Mouse (Mus musculus): ENCODE results near the gene Syngr3. TPM values are rescaled to one million over a fixed set of nuclear protein-coding genes. Genes with fewer than 3 reads are reported as not detected.

The Syngr3 gene
- total RNA-seq, 2 experiments from 2014 or later = not detected

DNA sequence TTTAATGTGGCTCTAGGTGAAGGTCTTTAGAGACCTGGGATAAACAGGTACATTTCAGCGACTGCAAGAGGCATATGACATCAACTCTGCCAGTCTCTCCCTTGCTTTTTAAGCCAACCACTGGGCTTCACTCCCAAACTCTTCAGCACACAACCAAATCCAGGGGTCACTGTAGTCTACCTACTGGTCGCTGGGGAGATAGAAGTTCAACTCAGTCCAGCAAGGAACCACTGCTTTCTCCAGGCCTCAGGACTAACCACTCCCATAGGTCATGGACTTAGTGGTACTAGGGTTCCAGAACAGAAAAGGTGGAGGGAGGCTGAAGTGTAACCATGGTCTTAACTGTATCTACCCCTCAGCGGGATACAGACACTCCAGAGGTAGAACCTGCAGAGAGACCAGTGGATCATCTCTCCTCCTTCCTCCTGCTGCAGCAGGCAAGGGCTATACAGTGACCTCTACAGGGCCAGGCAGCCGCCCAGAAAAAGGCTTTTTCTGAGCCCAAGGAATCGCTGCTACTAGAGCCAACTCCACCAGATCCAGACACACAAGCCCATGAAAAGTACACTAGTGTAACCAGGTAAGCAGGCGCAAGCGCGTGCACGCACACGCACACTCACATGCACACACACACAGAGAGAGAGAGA lies 40.9 kb downstream of the Syngr3 start:
- ATAC-seq (replicated peaks; ENCODE audit: poor library complexity, severe bottlenecking) = no peak

DNA sequence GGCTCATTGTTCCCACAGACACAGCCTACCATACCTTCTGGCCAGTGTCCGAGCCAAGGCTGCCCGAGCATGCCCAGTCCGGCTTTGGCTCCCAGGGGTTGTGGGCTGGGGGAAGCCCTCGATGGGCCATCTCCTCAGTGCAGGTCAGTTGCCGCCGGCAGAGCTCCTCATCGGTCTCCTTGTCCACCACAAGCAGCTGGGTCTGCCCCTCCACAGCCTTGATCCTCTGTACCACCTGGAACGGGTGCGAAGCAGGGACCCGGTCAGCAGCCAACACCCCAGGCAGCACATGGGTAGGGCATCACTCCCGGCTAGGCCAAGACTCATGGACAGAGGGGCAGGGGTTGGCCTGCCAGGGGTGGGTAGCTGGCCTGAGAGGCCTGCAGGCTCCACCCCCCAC lies 42.3 kb downstream of the Syngr3 start:
- ATAC-seq (replicated peaks; ENCODE audit: poor library complexity, severe bottlenecking) = no peak

DNA sequence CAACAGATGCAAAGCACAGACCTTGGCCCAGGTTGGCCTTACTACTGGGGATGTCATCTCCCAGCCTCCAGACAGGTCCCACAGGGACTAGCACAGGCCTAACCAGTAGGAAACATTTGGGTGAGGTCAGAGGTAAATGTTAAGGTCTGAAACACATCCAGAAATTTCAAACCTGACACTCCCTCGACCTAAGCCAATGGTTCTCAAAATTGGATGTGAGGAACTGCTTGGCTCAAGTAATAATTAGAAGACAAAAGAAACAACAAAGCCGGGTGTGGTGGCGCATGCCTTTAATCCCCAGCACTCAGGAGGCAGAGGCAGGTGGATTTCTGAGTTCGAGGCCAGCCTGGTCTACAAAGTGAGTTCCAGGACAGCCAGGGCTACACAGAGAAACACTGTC lies 43.4 kb downstream of the Syngr3 start:
- ATAC-seq (replicated peaks; ENCODE audit: poor library complexity, severe bottlenecking) = no peak

DNA sequence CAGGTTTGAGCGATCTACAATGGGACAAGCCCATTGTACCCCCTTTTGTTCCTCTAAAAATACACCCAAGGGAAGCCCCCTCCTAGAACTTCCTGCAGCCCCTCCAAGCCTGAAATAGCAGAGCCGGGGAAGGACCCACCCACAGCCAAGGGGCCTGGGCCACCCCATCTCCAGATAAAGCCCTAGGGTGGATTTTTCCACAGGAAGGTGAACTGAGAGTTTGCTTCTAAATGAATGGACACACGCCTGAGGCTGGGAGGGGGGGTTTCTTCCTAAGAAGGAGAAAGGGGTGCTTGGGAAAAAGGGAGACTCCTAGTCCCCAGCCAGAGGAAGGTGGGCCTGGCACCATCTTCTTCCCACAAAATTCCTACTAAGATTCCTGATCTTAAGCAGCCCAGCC lies 43.8 kb downstream of the Syngr3 start:
- ATAC-seq (replicated peaks; ENCODE audit: poor library complexity, severe bottlenecking) = no peak

DNA sequence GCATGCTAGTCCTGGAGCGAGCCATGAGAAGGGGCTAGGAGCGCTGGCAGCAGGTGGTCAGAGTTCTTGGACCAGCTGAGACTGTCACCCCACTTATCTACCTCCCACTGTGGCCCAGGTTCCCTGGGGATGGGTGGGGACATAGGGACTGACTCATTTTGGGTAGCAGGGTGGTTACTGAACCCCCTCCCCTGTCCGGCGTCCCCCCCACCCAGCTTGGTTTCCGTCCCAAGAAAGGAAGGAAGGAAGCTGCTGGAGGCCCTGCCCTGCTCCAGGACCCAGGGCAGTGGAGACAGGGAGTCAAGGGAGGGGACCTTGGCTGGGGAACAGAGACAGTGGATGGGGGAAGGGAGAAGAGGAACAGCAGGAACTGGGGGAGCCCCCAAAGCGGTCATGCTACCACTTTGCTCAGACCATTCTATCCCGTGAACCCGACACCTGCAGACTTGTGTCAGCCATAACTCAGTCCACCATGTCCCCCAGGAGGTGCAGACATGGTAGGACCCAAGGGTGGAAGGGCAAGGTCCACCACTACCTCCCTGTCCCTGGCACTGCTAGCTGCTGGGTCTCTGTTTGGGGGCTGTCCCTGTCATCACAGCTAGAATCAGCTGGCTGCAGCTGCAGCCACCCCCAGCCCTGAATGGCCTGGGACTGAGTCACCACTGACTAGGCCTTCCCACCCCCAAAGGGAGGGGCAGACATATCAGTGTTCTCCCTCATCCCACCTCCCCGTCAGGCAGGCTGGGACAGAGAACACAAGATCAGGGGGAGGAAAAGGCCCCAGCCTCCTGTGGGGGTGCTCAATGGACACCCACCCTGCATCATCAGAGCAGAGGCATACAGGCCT lies 44.7 kb downstream of the Syngr3 start:
- ATAC-seq (replicated peaks; ENCODE audit: poor library complexity, severe bottlenecking) = no peak

DNA sequence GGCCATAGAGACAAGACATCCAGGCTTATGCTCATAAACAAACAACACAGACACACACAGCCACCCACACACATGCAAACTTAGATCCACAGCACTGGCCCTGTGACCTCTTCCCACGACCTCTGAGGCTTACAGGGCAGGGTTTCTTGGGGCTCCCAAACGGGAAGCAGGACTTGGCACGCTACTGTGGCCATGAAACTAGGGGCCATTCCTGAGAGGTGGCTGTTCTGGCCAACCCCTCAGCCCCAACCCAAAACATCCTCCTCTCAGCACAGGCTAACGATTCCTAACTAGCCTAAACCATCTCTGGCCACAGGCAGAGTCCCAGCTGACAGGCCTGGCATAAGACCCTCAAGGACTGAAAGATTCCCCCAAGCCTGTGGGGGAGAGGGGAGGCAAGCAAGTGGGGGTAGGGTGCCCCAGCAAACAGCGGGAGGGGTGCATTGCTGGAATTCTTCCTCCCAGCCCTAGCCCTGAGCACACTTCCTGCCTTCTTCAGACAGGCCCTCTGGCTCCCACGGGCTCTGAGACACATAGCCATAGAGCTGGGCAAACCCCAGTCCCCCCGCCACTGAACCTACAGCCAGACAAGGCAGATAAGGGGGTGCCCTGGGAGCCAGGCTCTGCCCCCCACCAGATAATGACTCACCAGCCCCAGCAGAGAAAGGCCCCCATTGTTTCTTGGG lies 45.6 kb downstream of the Syngr3 start:
- no peak for ATAC-seq (replicated peaks; ENCODE audit: poor library complexity, severe bottlenecking)

DNA sequence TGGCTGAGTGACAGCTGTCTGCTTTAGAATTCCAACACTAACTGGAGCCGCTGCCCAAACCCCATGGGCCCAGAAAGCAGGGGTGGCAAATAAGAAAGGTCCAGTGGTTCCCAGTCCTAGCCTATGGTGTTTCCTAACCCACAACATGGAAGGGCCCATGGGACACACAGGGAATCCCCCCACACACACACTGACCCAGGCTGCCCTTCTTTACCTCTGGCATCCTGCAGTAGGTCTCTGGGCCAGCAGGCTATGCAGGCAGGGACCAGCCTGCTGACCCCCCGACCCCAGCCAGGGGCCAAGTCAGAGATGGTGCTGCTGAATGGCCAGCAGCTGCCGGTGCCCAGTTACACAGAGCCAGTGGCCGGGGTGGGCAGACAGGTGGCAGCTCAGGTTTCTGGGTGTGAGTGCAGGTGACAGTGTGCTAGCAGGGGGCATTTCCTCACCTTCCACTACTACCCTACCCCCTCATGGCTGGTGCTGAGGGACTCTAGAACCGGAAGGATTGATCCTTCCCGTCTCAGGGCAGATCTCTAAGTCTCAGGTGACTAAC lies 46.9 kb downstream of the Syngr3 start:
- ATAC-seq (replicated peaks; ENCODE audit: poor library complexity, severe bottlenecking) = no peak

DNA sequence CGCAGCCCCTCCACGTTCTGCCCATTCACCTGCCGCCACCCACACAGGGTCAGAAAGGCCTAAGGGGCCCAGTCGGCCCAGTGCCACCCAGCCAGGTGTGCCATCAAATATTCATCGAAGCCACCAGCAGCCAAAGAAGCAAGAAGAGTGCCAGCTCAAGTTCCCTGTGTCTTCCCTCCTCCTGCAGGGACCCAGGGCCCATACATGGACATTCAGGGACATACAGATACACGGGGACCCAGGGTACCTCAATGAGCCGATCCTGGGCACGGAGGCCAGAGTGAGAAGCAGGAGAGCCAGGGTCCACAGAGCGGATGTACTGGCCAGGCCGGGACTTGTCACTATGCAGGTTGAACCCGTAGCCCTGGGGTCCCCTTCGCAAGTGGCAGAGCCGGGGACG lies 47.8 kb downstream of the Syngr3 start:
- ATAC-seq (replicated peaks; ENCODE audit: poor library complexity, severe bottlenecking) = no peak

DNA sequence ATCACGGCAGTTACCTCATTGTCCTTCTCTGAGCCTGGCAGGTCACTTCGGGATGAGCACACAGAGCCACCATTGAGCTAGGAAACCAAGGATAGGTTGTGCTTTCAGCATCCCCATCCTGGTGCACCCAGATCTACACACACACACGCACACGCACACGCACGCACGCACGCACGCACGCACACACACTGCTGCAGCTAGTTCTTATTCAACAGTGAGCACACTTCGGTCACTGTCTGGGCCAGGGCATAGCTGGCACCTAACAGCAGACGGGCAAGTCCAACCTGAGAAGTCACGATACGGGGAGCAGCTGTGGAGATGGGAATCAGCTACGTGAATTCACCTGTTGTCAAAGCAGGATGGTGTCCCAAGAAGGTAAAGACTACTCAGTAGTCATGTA lies 49.2 kb downstream of the Syngr3 start:
- ATAC-seq (replicated peaks; ENCODE audit: poor library complexity, severe bottlenecking) = no peak

DNA sequence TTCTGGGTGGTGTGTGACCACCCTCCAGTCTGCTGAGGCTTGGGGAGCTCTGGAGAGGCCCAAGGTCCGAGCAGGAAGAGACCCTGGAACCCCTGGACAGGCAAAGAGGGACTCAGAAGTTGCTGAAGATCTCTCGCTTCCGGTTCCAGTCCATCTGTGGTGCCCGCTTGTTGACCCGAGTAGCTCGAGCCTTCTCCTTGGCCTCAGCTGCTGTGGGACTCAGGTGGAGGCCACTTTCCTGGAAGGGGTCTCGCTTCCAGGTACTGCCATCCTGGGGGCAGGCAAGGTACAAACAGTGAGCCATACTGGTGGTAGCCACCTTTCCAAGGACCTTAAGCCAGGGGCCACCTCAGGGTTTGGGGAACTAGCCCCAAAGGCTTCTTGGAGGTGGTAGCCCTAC lies 49.6 kb downstream of the Syngr3 start:
- no peak for ATAC-seq (replicated peaks; ENCODE audit: poor library complexity, severe bottlenecking)

DNA sequence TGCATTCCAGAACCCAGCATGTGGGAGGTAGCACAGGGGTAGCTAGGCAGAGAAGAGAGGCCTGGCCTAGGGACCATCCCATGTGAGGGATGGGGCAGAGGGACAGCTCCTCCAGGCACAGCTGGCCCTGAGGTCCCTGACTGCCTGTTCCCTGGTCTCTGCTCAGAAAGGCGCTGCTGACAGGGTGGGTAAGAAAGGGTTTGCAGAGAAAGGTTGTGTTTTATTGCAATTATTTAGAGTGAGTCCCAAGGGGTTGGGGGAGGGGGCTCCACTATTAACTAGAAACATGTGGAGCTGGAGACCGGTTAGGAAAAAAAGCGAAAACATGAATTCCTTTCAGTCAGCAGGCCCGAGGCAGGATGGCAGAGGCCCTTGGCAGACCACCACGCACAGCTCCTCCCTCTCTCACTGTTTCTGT lies 50.2 kb downstream of the Syngr3 start:
- no peak for ATAC-seq (replicated peaks; ENCODE audit: poor library complexity, severe bottlenecking)

DNA sequence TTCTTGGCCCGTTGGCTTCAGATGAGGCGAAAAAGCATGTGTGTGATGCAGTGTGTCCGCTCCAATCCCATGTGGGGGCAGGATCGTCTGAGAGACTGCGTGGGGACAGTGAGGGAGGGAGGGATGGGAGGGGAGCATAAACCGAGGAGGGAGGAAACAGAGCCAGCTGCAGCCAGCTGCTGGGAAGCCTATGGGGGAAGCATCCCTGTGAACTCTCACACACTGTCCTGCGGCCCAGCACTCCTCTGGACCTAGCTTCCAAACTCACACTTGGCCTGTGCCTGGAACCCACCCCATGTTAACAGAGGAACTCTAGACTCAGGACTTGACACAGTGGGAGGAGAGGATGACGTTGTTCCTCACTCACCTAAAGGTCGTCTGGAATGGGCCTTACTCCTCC lies 50.9 kb downstream of the Syngr3 start:
- ATAC-seq (replicated peaks; ENCODE audit: poor library complexity, severe bottlenecking) = no peak

DNA sequence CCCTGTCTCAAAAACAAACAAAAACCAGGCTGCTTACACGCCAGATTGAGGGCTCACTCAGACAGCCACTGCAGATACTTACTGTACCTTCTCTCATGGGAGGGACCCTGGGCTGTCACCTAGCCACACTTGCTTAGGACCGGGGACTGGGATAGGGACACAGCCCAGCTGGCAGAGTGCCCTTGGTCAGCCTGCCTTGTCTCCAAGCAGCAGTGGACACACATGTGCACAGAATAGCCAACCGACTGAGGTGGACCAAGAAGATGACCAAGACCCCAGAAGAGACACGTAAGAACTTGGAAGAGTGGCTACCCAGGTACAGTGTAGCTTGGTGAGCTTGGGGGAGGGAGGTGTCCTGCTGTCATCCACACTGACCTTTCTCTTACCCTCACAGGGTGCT lies 51.5 kb downstream of the Syngr3 start:
- no peak for ATAC-seq (replicated peaks; ENCODE audit: poor library complexity, severe bottlenecking)

DNA sequence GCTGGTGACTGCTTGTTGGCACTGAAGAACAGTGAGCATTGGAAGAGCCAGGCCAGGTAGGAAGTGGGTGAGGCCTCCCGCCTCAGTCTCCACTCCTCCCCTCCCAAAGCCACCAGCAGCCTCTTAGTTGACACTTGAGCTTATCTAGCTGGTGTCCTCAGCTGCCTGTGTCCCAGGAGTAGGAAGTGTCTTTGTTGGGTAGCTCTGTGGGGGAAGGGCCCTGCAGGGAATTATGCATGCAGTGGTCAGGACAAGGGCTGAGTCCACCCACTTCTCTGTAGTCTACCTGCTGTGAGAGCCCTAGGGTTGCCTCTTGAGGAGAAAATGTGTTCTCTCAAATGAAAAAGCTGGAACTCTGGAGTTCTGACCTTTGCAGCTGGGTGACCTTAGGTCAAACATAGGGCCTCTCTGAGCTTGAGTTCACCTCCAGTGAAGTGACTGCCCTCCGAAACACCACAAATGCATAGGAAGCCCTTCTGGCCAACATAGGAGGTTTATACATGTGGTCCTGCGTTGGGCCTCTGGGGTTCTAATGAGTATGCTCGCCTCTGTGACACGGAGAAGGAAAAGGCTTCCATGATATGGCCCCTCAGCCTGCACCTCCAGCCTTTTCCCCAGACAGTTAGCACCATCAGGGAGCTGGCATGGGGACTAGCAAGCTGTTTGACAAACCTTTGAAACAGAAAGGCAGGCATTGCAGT lies 52.8 kb downstream of the Syngr3 start:
- ATAC-seq (replicated peaks; ENCODE audit: poor library complexity, severe bottlenecking) = no peak

DNA sequence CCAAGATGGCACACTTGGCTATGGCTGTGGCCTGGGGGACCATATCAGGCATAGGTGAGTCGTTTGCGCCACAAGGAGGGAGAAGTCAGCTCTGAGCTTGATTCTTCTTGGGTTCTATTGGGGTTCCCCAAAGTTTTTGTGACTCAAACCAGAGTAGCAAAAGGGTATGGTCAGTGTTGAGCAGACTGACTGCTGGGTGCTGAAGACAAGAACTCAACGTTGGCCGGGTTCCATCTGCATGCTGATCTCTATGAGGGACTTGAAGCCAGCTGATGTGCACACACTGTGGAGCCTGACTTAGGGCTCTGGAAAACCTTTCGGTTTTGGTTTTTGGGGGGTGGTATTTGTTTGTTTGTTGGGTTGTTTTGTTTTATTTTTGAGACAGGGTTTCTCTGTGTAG lies 54.1 kb downstream of the Syngr3 start:
- ATAC-seq (replicated peaks; ENCODE audit: poor library complexity, severe bottlenecking) = no peak

Other genes with a start within 250 kb of the Syngr3 start
Only the 30 nearest of the 33 such genes appear.
- 22.9 and 25.4 TPM in 2 replicates for gene Pgp, start 219.6 kb downstream of the Syngr3 start, total RNA-seq (2014; fragmentation: Nextera tagmentation)
- gene Pgp, start 219.6 kb downstream of the Syngr3 start, total RNA-seq (2017) = 11.6 and 15.2 TPM in 2 replicates
- gene Bricd5, start 216.1 kb downstream of the Syngr3 start, total RNA-seq (2014; fragmentation: Nextera tagmentation) = 2.2 TPM in 1 of 2 replicates, not detected in the other
- 0.22 TPM in 1 of 2 replicates, not detected in the other for gene Bricd5, start 216.1 kb downstream of the Syngr3 start, total RNA-seq (2017)
- gene Mlst8, start 210.9 kb downstream of the Syngr3 start, total RNA-seq (2014; fragmentation: Nextera tagmentation) = 21.2 and 21.6 TPM in 2 replicates
- 21.8 and 27.8 TPM in 2 replicates for gene Mlst8, start 210.9 kb downstream of the Syngr3 start, total RNA-seq (2017)
- not detected in 2 replicates for gene Caskin1, start 201.4 kb downstream of the Syngr3 start, total RNA-seq (2014; fragmentation: Nextera tagmentation)
- gene Caskin1, start 201.4 kb downstream of the Syngr3 start, total RNA-seq (2017) = not detected in 2 replicates
- 83.9 and 102 TPM in 2 replicates for gene Traf7, start 162.0 kb downstream of the Syngr3 start, total RNA-seq (2014; fragmentation: Nextera tagmentation)
- 61.5 and 104 TPM in 2 replicates for gene Traf7, start 162.0 kb downstream of the Syngr3 start, total RNA-seq (2017)
- gene Rab26, start 155.7 kb downstream of the Syngr3 start, total RNA-seq (2014; fragmentation: Nextera tagmentation) = 0.77 TPM in 1 of 2 replicates, not detected in the other
- 1.1 TPM in 1 of 2 replicates, not detected in the other for gene Rab26, start 155.7 kb downstream of the Syngr3 start, total RNA-seq (2017)
- 18.9 and 19.0 TPM in 2 replicates for gene Pkd1, start 140.1 kb downstream of the Syngr3 start, total RNA-seq (2014; fragmentation: Nextera tagmentation)
- 5.9 and 9.1 TPM in 2 replicates for gene Pkd1, start 140.1 kb downstream of the Syngr3 start, total RNA-seq (2017)
- 61.9 and 83.7 TPM in 2 replicates for gene Tsc2, start 57.3 kb downstream of the Syngr3 start, total RNA-seq (2014; fragmentation: Nextera tagmentation)
- 25.1 and 41.3 TPM in 2 replicates for gene Tsc2, start 57.3 kb downstream of the Syngr3 start, total RNA-seq (2017)
- 7.1 and 15.7 TPM in 2 replicates for gene Nthl1, start 57.3 kb downstream of the Syngr3 start, total RNA-seq (2014; fragmentation: Nextera tagmentation)
- 11.8 and 13.7 TPM in 2 replicates for gene Nthl1, start 57.3 kb downstream of the Syngr3 start, total RNA-seq (2017)
- gene Slc9a3r2, start 39.6 kb downstream of the Syngr3 start, total RNA-seq (2014; fragmentation: Nextera tagmentation) = 0.45 and 1.0 TPM in 2 replicates
- 1.8 and 3.0 TPM in 2 replicates for gene Slc9a3r2, start 39.6 kb downstream of the Syngr3 start, total RNA-seq (2017)
- gene Npw, start 31.5 kb downstream of the Syngr3 start, total RNA-seq (2014; fragmentation: Nextera tagmentation) = not detected in 2 replicates
- gene Npw, start 31.5 kb downstream of the Syngr3 start, total RNA-seq (2017) = 0.82 TPM in 1 of 2 replicates, not detected in the other
- gene Zfp598, start 20.3 kb downstream of the Syngr3 start, total RNA-seq (2014; fragmentation: Nextera tagmentation) = 18.2 and 40.4 TPM in 2 replicates
- 16.1 and 17.8 TPM in 2 replicates for gene Zfp598, start 20.3 kb downstream of the Syngr3 start, total RNA-seq (2017)
- gene Gfer, start 6.2 kb upstream of the Syngr3 start, total RNA-seq (2014; fragmentation: Nextera tagmentation) = 28.9 and 33.2 TPM in 2 replicates
- 45.1 and 64.0 TPM in 2 replicates for gene Gfer, start 6.2 kb upstream of the Syngr3 start, total RNA-seq (2017)
- gene Noxo1, start 6.3 kb upstream of the Syngr3 start, total RNA-seq (2014; fragmentation: Nextera tagmentation) = 1.4 TPM in 1 of 2 replicates, not detected in the other
- 0.60 and 2.1 TPM in 2 replicates for gene Noxo1, start 6.3 kb upstream of the Syngr3 start, total RNA-seq (2017)
- gene Tbl3, start 17.7 kb upstream of the Syngr3 start, total RNA-seq (2014; fragmentation: Nextera tagmentation) = 39.5 and 44.5 TPM in 2 replicates
- 44.1 and 54.9 TPM in 2 replicates for gene Tbl3, start 17.7 kb upstream of the Syngr3 start, total RNA-seq (2017)
- 1.2 TPM in 1 of 2 replicates, not detected in the other for gene Rnf151, start 28.1 kb upstream of the Syngr3 start, total RNA-seq (2014; fragmentation: Nextera tagmentation)
- gene Rnf151, start 28.1 kb upstream of the Syngr3 start, total RNA-seq (2017) = not detected in 2 replicates
- gene Rps2, start 28.2 kb upstream of the Syngr3 start, total RNA-seq (2014; fragmentation: Nextera tagmentation) = 4,639 and 4,919 TPM in 2 replicates
- 1,990 and 2,495 TPM in 2 replicates for gene Rps2, start 28.2 kb upstream of the Syngr3 start, total RNA-seq (2017)
- gene Ndufb10, start 34.5 kb upstream of the Syngr3 start, total RNA-seq (2014; fragmentation: Nextera tagmentation) = 247 and 248 TPM in 2 replicates
- gene Ndufb10, start 34.5 kb upstream of the Syngr3 start, total RNA-seq (2017) = 237 and 286 TPM in 2 replicates
- 0.73 TPM in 1 of 2 replicates, not detected in the other for gene Rpl3l, start 37.9 kb upstream of the Syngr3 start, total RNA-seq (2014; fragmentation: Nextera tagmentation)
- gene Rpl3l, start 37.9 kb upstream of the Syngr3 start, total RNA-seq (2017) = 0.52 TPM in 1 of 2 replicates, not detected in the other
- gene Msrb1, start 46.7 kb upstream of the Syngr3 start, total RNA-seq (2014; fragmentation: Nextera tagmentation) = 255 and 331 TPM in 2 replicates
- 160 and 195 TPM in 2 replicates for gene Msrb1, start 46.7 kb upstream of the Syngr3 start, total RNA-seq (2017)
- gene Hs3st6, start 63.0 kb upstream of the Syngr3 start, total RNA-seq (2014; fragmentation: Nextera tagmentation) = not detected in 2 replicates
- not detected in 2 replicates for gene Hs3st6, start 63.0 kb upstream of the Syngr3 start, total RNA-seq (2017)
- gene Meiob, start 114.3 kb upstream of the Syngr3 start, total RNA-seq (2014; fragmentation: Nextera tagmentation) = not detected in 2 replicates
- not detected in 2 replicates for gene Meiob, start 114.3 kb upstream of the Syngr3 start, total RNA-seq (2017)
- gene Hagh, start 150.2 kb upstream of the Syngr3 start, total RNA-seq (2014; fragmentation: Nextera tagmentation) = 35.3 and 46.1 TPM in 2 replicates
- 18.2 and 45.8 TPM in 2 replicates for gene Hagh, start 150.2 kb upstream of the Syngr3 start, total RNA-seq (2017)
- gene Fahd1, start 160.4 kb upstream of the Syngr3 start, total RNA-seq (2014; fragmentation: Nextera tagmentation) = 13.7 and 15.1 TPM in 2 replicates
- 11.4 and 14.3 TPM in 2 replicates for gene Fahd1, start 160.4 kb upstream of the Syngr3 start, total RNA-seq (2017)
- not detected in 2 replicates for gene Igfals, start 176.0 kb upstream of the Syngr3 start, total RNA-seq (2014; fragmentation: Nextera tagmentation)
- not detected in 2 replicates for gene Igfals, start 176.0 kb upstream of the Syngr3 start, total RNA-seq (2017)
- 103 and 108 TPM in 2 replicates for gene Nubp2, start 196.4 kb upstream of the Syngr3 start, total RNA-seq (2014; fragmentation: Nextera tagmentation)
- gene Nubp2, start 196.4 kb upstream of the Syngr3 start, total RNA-seq (2017) = 42.8 and 48.2 TPM in 2 replicates
- gene Spsb3, start 196.7 kb upstream of the Syngr3 start, total RNA-seq (2014; fragmentation: Nextera tagmentation) = 15.7 and 29.3 TPM in 2 replicates
- gene Spsb3, start 196.7 kb upstream of the Syngr3 start, total RNA-seq (2017) = 10.4 and 15.8 TPM in 2 replicates
- gene Eme2, start 205.1 kb upstream of the Syngr3 start, total RNA-seq (2014; fragmentation: Nextera tagmentation) = 8.9 and 15.1 TPM in 2 replicates
- gene Eme2, start 205.1 kb upstream of the Syngr3 start, total RNA-seq (2017) = 12.5 and 14.9 TPM in 2 replicates
- gene Mrps34, start 205.2 kb upstream of the Syngr3 start, total RNA-seq (2014; fragmentation: Nextera tagmentation) = 62.0 and 75.0 TPM in 2 replicates
- gene Mrps34, start 205.2 kb upstream of the Syngr3 start, total RNA-seq (2017) = 36.7 and 41.9 TPM in 2 replicates
- 18.8 and 22.9 TPM in 2 replicates for gene Nme3, start 206.5 kb upstream of the Syngr3 start, total RNA-seq (2014; fragmentation: Nextera tagmentation)
- gene Nme3, start 206.5 kb upstream of the Syngr3 start, total RNA-seq (2017) = 21.2 and 27.1 TPM in 2 replicates

Data from granulocyte monocyte progenitor cell, adult 5-6 weeks (primary cell).